Mouse (Mus musculus): ENCODE data around the gene Trim5.
"Not testable (repeated sequence)": the region's sequence is repeated elsewhere in the genome, so short reads cannot be mapped to it uniquely, and the experiment has no call there.

The Trim5 gene

DNA sequence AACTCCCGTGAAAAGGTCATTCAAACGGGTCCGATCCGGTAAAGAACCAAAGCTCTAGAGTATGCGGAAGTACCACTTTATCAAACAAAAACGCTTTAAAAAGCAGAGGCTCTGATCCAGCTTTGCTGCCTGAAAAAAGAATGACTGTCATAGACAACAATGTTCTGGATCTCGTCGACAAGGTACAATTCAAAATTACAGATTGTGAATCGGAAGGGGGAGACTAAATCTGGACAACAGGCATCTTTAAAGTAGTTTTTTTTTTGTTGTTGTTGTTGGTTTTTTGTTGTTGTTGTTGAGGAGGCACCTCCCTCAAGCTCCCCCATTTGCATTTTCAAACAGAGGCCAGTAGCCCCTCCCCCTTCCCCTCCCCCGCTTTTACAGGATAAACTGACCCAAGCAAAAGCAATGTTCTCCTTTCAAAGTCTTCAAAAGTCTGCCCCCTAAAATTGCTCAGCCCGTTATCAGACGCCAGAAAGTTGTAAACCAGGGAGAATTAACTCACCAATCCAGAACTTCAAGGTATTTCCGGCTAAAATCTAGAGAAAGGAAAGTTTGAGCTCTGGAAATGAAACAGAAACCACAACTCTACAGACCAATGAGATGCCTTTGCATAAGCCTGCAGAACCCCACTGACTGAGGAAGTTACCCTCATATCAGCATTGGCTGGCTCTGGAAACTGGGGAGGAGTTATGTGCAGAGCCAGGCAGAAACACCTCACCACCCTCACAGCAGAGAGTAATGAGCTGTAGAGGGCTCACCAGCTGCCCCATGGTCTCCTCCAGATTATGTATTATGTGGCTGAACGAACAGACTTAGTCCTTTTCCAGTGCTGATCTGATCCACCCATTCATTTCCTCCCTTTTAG lies at the start of gene Trim5:
TSS of gene Trim5 (minus strand) at position 519 of the 868 bp plus-strand sequence.
- not testable (repeated sequence) for DNase-seq

- not testable (repeated sequence) for DNase-seq
These were observed 47.7 kb upstream of the Trim5 start for GRCm38 (mm10) chr7:104335547-104335946.

DNA sequence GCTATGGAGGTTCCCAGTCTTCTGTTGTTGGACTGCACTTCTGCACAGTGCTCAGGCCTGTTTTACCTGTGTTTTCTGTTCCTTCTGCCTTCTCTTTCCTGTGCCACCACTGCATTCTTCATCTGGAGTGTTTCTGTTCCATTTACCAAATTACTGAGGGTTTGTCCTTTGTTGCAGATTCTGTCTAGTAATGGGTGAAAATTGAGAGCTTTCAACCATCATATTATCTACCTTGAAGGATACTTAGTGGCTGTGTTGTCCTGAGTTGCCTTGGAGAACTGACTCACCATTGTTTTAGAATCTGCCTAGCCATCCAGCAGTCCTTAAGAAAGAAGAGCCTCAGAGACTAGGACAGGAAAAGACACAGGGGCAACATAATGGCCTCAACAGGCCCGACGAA lies 41.3 kb upstream of the Trim5 start, which contains the start of gene Trim34b:
TSS of gene Trim34b (plus strand) at position 301 of the 400 bp plus-strand sequence.
- DNase-seq = not testable (repeated sequence)

GRCm38 (mm10) chr7:104322028-104322427 lies 34.1 kb upstream of the Trim5 start:
- DNase-seq = no peak

DNA sequence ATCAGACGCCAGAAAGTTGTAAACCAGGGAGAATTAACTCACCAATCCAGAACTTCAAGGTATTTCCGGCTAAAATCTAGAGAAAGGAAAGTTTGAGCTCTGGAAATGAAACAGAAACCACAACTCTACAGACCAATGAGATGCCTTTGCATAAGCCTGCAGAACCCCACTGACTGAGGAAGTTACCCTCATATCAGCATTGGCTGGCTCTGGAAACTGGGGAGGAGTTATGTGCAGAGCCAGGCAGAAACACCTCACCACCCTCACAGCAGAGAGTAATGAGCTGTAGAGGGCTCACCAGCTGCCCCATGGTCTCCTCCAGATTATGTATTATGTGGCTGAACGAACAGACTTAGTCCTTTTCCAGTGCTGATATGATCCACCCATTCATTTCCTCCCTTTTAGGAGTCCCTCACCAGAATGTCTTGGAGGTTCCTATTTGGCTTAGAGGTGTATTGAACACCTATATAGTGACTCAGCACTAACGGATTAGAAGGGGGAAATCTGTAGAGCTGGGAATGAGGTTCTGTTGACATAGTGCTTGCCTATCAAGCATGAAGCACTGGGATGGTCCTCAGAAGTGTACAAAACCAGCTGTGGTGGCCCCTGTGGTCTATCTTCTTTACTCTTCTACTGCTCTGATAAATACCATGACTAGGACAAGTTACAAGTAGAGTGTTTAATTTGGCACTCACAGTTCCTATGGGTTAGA lies 27.6 kb upstream of the Trim5 start, which contains the start of gene Trim12a:
TSS of gene Trim12a (minus strand) at position 98 of the 712 bp plus-strand sequence.
- DNase-seq = not testable (repeated sequence)

DNA sequence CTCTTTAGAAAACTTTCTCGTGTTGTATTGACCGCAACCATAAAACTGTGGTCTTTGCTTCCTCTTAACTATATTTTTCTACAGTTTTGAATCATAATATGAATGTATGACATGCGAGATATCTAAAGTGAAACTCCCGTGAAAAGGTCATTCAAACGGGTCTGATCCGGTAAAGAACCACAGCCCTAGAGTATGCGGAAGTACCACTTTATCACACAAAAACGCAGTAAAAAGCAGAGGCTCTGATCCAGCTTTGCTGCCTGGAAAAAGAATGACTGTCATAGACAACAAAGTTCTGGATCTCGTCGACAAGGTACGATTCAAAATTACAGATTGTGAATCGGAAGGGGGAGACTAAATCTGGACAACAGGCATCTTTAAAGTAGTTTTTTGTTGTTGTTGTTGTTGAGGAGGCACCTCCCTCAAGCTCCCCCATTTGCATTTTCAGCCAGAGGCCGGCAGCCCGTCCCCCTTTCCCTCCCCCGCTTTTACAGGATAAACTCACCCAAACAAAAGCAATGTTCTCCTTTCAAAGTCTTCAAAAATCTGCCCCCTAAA lies 27.0 kb upstream of the Trim5 start:
- no peak for DNase-seq

DNA sequence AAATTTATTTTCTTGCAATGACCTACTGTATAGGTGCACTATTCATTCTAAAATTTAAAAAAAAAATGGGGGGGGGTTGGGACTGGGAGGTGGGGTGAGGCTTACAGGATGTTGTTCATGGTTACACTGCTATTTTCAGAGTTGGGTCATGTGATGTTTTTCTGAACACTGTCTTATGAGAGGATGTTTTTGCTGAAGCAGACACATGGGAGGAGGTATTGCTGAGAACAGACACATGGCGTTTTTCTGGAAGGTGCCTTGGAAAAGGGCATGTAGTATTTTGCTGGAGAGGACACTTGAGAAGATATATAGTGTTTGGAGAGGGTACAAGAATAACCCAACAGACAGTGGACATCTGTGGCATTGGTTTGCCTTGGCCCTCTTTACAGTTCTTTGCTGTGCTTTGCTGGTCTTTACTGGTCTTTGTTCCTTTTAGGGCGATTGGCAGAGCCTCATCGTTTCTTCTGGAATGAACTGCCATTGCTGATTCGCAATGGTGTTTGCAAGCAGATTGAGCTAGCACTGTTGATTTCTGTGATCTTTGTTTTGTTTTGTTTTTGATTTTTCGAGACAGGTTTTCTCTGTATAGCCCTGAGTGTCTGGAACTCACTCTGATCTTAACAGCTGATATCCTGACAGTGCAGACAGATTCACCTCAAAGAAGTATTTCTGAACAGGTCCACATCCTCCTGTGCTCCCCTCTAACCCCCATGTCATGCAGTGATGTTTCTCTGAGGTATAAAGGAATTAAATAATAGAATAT lies 3.9 kb upstream of the Trim5 start:
- DNase-seq = no peak

GRCm38 (mm10) chr7:104290641-104291040 lies 2.7 kb upstream of the Trim5 start:
- DNase-seq = no peak

GRCm38 (mm10) chr7:104279361-104279760 lies 8.5 kb downstream of the Trim5 start:
- not testable (repeated sequence) for DNase-seq

- not testable (repeated sequence) for DNase-seq
These were observed 22.6 kb downstream of the Trim5 start for GRCm38 (mm10) chr7:104265335-104265734.

- DNase-seq = not testable (repeated sequence)
These were observed 27.5 kb downstream of the Trim5 start for GRCm38 (mm10) chr7:104260380-104260779.

- DNase-seq = peak; percentile 17 to 48
These were observed 43.4 kb downstream of the Trim5 start, which contains the start of gene Trim34a for GRCm38 (mm10) chr7:104244287-104245181. TSS of gene Trim34a (plus strand) at chr7:104244457.

DNA sequence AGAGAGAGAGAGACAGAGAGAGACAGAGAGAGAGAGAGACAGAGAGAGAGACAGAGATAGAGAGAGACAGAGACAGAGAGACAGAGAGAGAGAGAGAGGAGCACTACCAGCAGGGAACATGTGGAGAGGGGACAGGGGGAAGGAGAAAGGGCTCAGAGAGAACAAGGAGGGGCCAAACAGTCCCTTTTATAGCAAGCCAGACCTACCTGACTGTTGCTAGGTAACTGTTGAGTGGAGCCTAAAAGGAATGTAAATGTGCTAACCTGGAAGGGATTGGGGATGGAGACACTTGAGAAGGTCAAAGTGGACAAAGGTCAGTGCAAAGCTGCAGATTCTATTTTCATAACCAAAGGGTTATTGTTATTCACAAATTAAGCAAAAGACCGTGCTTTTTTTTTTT lies 44.3 kb downstream of the Trim5 start:
- no peak for DNase-seq

DNA sequence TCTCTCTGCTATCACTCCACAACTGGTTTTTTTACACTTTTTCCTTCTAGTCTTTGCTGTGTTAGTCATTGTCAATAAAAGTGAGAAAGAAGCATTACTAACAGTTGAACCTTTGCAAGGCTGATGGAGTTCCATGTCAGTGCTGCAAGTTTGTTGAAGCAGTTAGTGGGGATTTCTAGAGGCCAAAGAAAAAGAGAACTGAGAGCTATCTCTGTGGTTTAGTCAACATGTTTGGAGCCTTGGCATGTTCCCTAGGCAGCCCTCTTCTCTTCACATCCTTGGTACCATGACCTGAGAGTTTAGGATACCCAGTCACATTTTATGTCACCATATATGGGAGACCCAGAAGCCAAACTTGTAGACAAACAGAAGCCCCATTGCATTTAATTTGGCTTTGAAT lies 47.0 kb downstream of the Trim5 start:
- DNase-seq = no peak

DNA sequence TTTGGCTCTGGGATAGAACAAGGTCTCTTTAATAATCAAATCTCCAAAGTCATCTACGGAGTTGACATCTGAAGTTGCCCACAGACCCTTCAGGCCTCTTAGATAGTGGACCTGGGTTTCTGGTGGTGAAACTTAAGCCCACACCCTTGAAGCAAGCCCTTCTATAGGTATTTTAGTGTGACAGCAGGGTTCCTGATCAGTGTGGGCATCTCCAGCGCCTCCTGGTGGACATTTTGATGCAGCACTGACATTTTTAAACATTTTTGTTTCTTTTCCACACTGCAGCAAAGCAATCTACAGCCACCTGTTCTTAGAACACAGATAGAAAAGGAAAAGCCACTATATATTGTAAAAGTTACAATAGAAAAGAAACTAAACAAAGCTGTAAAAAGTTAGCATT lies 56.7 kb downstream of the Trim5 start:
- DNase-seq = no peak

DNA sequence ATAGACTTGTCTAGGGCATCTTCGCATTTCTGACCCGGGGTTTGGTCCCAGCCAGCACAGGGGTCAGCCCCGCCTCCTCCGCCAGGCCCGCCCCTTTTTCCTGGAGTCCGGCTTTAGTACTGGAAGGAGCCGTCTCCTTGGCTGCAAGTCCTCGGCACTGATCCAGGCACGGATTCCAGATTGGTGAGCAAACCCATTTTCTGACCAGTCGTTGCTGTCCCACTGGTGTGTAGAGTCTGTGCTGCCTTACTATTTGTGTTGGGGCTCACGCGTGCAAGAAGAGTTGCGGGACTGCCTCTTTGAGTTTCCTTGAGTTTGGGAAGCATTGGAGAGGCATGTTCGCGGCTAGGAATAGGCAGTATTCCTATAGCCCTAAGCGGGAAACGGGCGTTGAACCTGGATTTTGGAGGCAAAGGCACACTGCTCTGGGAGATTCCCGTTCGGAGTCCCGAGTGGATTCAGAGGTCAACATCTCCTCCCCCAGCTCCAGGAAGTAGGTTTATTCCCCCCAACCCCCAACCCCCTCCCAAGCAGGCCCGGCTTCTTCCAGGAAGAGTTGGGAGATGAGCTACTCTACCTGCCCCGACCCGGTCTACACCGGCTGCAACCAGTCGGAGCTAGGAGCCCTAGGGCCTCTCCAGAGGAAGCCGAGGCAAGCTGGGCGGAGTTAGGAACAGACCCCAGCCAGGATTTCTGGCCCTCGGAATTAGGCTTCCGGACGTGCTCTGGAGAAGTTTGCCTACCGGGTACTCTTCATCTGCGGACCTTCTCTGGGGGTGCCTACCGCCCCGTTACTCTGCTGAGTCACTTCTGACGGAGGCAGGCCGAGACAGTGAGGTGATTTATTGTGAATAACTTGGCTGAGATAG lies 69.0 kb downstream of the Trim5 start, which contains the start of gene Trim6:
TSS of gene Trim6 (plus strand) at position 93 of the 869 bp plus-strand sequence.
- peak in 1 of 2 experiments; percentile 16 for DNase-seq

- no peak for DNase-seq
These were observed 70.0 kb downstream of the Trim5 start for GRCm38 (mm10) chr7:104217881-104218280.

DNA sequence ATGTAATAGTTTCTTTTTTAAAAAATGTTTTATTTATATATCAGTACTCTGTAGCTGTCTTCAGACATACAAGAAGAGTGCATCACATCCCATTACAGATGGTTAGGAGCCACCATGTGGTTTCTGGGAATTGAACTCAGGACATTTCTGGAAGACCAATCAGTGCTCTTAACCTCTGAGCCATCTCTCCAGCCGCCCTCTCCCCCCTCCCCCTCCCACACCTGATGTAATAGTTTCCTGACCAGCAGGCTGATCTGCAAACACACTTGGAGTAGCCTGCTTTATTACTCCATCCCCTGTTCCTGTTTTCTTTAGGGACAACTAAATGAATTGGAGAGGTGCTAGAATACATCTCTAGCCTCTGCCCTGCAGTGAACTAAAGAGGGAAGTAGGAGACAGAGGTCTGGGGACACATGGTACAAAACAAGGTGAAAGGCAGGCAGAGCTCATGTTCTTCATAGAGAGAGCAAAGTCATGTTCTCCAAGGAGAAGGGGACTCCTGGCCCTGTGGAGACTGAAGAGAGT lies 71.8 kb downstream of the Trim5 start:
- DNase-seq = no peak

All from thymus, adult 18-20 months (tissue).